Mouse (Mus musculus): ENCODE measurements around the gene Babam2. TPM values are rescaled to one million over a fixed set of nuclear protein-coding genes. Genes with fewer than 3 reads are reported as not detected.
"Not testable (repeated sequence)": the region's sequence is repeated elsewhere in the genome, so short reads cannot be mapped to it uniquely, and the experiment has no call there.

Babam2 gene
- polyA plus RNA-seq, 1 experiment from 2014 or later, result 46.2 TPM

- H3K27ac ChIP-seq (ENCODE audit: low read depth, low read length), result no peak overlapping the region
- ATAC-seq (replicated peaks; ENCODE audit: low FRiP score) (no peak), DNase-seq (ENCODE audit: low spot score) (no peak)
- no peak overlapping the region for H3K4me3 ChIP-seq (ENCODE audit: low read depth, low read length)
- H3K4me1 ChIP-seq (replicated peaks; ENCODE audit: control insufficient read depth, insufficient read depth, low read length), result no peaks in the 10 kb centered on the region
- H3K9me3 ChIP-seq (ENCODE audit: control insufficient read depth, low read length), result no peaks in the 10 kb centered on the region
- no peaks in the 10 kb centered on the region for H3K36me3 ChIP-seq (ENCODE audit: control insufficient read depth, insufficient read depth, low read length)
- H3K27me3 ChIP-seq (replicated peaks; ENCODE audit: control insufficient read depth, insufficient read depth, low read length), result no peaks in the 10 kb centered on the region
- 85% methylated on average over 3 of the region's 3 CpGs for WGBS
- H3K4me2 ChIP-seq, result no peak overlapping the region
- no peak overlapping the region for H3K9ac ChIP-seq (ENCODE audit: low read depth, low read length)
Measured at GRCm38 (mm10) chr5:31787201-31787600, 89.7 kb downstream of the Babam2 start.

- ATAC-seq (replicated peaks; ENCODE audit: low FRiP score) (no peak), DNase-seq (ENCODE audit: low spot score) (no peak)
- no peak overlapping the region for H3K27ac ChIP-seq (ENCODE audit: low read depth, low read length)
- H3K4me2 ChIP-seq, result no peak overlapping the region
- WGBS, result 60% methylated on average over 3 of the region's 3 CpGs
- H3K9ac ChIP-seq (ENCODE audit: low read depth, low read length), result no peak overlapping the region
- no peaks in the 10 kb centered on the region for H3K4me1 ChIP-seq (replicated peaks; ENCODE audit: control insufficient read depth, insufficient read depth, low read length)
- H3K4me3 ChIP-seq (ENCODE audit: low read depth, low read length), result no peak overlapping the region
- no peaks in the 10 kb centered on the region for H3K36me3 ChIP-seq (ENCODE audit: control insufficient read depth, insufficient read depth, low read length)
- no peaks in the 10 kb centered on the region for H3K9me3 ChIP-seq (ENCODE audit: control insufficient read depth, low read length)
- no peaks in the 10 kb centered on the region for H3K27me3 ChIP-seq (replicated peaks; ENCODE audit: control insufficient read depth, insufficient read depth, low read length)
Measured at GRCm38 (mm10) chr5:31787622-31788021, 90.1 kb downstream of the Babam2 start.

GRCm38 (mm10) chr5:31792338-31792737, 94.9 kb downstream of the Babam2 start:
- no peak for ATAC-seq (replicated peaks; ENCODE audit: low FRiP score)
- DNase-seq (ENCODE audit: low spot score), result no peak
- Histone ChIP-seq H3K36me3 (ENCODE audit: control insufficient read depth, insufficient read depth, low read length) (no peaks in the 10 kb centered on the region), H3K9ac (ENCODE audit: low read depth, low read length) (no peak overlapping the region), H3K9me3 (ENCODE audit: control insufficient read depth, low read length) (no peaks in the 10 kb centered on the region), H3K4me2 (no peak overlapping the region), H3K4me3 (ENCODE audit: low read depth, low read length) (no peak overlapping the region), H3K4me1 (replicated peaks; ENCODE audit: control insufficient read depth, insufficient read depth, low read length) (no peaks in the 10 kb centered on the region; the same call in 1 of the 2 replicates), H3K27me3 (replicated peaks; ENCODE audit: control insufficient read depth, insufficient read depth, low read length) (no peaks in the 10 kb centered on the region), H3K27ac (ENCODE audit: low read depth, low read length) (no peak overlapping the region)
- WGBS, result 90% methylated on average over 6 of the region's 6 CpGs

GRCm38 (mm10) chr5:31792863-31793262, 95.4 kb downstream of the Babam2 start:
- H3K9ac ChIP-seq (ENCODE audit: low read depth, low read length), result no peak overlapping the region
- no peaks in the 10 kb centered on the region for H3K36me3 ChIP-seq (ENCODE audit: control insufficient read depth, insufficient read depth, low read length)
- no peak overlapping the region for H3K27ac ChIP-seq (ENCODE audit: low read depth, low read length)
- no peak for DNase-seq (ENCODE audit: low spot score)
- no peaks in the 10 kb centered on the region for H3K27me3 ChIP-seq (replicated peaks; ENCODE audit: control insufficient read depth, insufficient read depth, low read length)
- H3K4me1 ChIP-seq (replicated peaks; ENCODE audit: control insufficient read depth, insufficient read depth, low read length), result no peaks in the 10 kb centered on the region; the same call in 1 of the 2 replicates
- 80% methylated on average over 8 of the region's 8 CpGs for WGBS
- ATAC-seq (replicated peaks; ENCODE audit: low FRiP score), result no peak
- H3K9me3 ChIP-seq (ENCODE audit: control insufficient read depth, low read length), result no peaks in the 10 kb centered on the region
- H3K4me2 ChIP-seq, result no peak overlapping the region
- H3K4me3 ChIP-seq (ENCODE audit: low read depth, low read length), result no peak overlapping the region

GRCm38 (mm10) chr5:31795414-31795813, 97.9 kb downstream of the Babam2 start:
- no peak overlapping the region for H3K4me3 ChIP-seq (ENCODE audit: low read depth, low read length)
- H3K4me1 ChIP-seq (replicated peaks; ENCODE audit: control insufficient read depth, insufficient read depth, low read length), result no peaks in the 10 kb centered on the region; the same call in 1 of the 2 replicates
- WGBS, result 51% methylated on average over 3 of the region's 3 CpGs
- H3K27me3 ChIP-seq (replicated peaks; ENCODE audit: control insufficient read depth, insufficient read depth, low read length), result no peaks in the 10 kb centered on the region
- H3K4me2 ChIP-seq, result no peak overlapping the region
- DNase-seq (ENCODE audit: low spot score), result no peak
- ATAC-seq (replicated peaks; ENCODE audit: low FRiP score), result no peak
- no peak overlapping the region for H3K9ac ChIP-seq (ENCODE audit: low read depth, low read length)
- H3K9me3 ChIP-seq (ENCODE audit: control insufficient read depth, low read length), result no peaks in the 10 kb centered on the region
- H3K36me3 ChIP-seq (ENCODE audit: control insufficient read depth, insufficient read depth, low read length), result no peaks in the 10 kb centered on the region
- H3K27ac ChIP-seq (ENCODE audit: low read depth, low read length), result no peak overlapping the region

GRCm38 (mm10) chr5:31796979-31797378, 99.5 kb downstream of the Babam2 start:
- no peaks in the 10 kb centered on the region for H3K27me3 ChIP-seq (replicated peaks; ENCODE audit: control insufficient read depth, insufficient read depth, low read length)
- H3K36me3 ChIP-seq (ENCODE audit: control insufficient read depth, insufficient read depth, low read length), result no peaks in the 10 kb centered on the region
- H3K4me1 ChIP-seq (replicated peaks; ENCODE audit: control insufficient read depth, insufficient read depth, low read length), result no peaks in the 10 kb centered on the region; the same call in 1 of the 2 replicates
- H3K9ac ChIP-seq (ENCODE audit: low read depth, low read length), result no peak overlapping the region
- no peak overlapping the region for H3K4me3 ChIP-seq (ENCODE audit: low read depth, low read length)
- H3K9me3 ChIP-seq (ENCODE audit: control insufficient read depth, low read length), result no peaks in the 10 kb centered on the region
- no peak for ATAC-seq (replicated peaks; ENCODE audit: low FRiP score)
- no peak overlapping the region for H3K4me2 ChIP-seq
- no peak for DNase-seq (ENCODE audit: low spot score)
- H3K27ac ChIP-seq (ENCODE audit: low read depth, low read length), result no peak overlapping the region

GRCm38 (mm10) chr5:31804211-31804610, 106.7 kb downstream of the Babam2 start:
- not testable (repeated sequence) for H3K36me3 ChIP-seq (ENCODE audit: control insufficient read depth, insufficient read depth, low read length); H3K9ac ChIP-seq (ENCODE audit: low read depth, low read length); H3K27me3 ChIP-seq (replicated peaks; ENCODE audit: control insufficient read depth, insufficient read depth, low read length); H3K4me3 ChIP-seq (ENCODE audit: low read depth, low read length); ATAC-seq (replicated peaks; ENCODE audit: low FRiP score); H3K4me2 ChIP-seq; DNase-seq (ENCODE audit: low spot score); H3K27ac ChIP-seq (ENCODE audit: low read depth, low read length); H3K4me1 ChIP-seq (replicated peaks; ENCODE audit: control insufficient read depth, insufficient read depth, low read length); H3K9me3 ChIP-seq (ENCODE audit: control insufficient read depth, low read length)
- WGBS, result 91% methylated on average over 8 of the region's 8 CpGs

GRCm38 (mm10) chr5:31804751-31805150, 107.3 kb downstream of the Babam2 start:
- WGBS, result 57% methylated on average over 8 of the region's 8 CpGs
- H3K4me2 ChIP-seq, result no peak overlapping the region
- H3K4me3 ChIP-seq (ENCODE audit: low read depth, low read length), result no peak overlapping the region
- no peaks in the 10 kb centered on the region for H3K9me3 ChIP-seq (ENCODE audit: control insufficient read depth, low read length)
- no peaks in the 10 kb centered on the region for H3K27me3 ChIP-seq (replicated peaks; ENCODE audit: control insufficient read depth, insufficient read depth, low read length)
- no peak overlapping the region for H3K9ac ChIP-seq (ENCODE audit: low read depth, low read length)
- no peak overlapping the region for H3K27ac ChIP-seq (ENCODE audit: low read depth, low read length)
- no peak for DNase-seq (ENCODE audit: low spot score)
- H3K36me3 ChIP-seq (ENCODE audit: control insufficient read depth, insufficient read depth, low read length), result no peaks in the 10 kb centered on the region
- ATAC-seq (replicated peaks; ENCODE audit: low FRiP score), result 0 out of 2 replicates have a peak, but pooled peaks have one; percentile 60
- H3K4me1 ChIP-seq (replicated peaks; ENCODE audit: control insufficient read depth, insufficient read depth, low read length), result no peaks in the 10 kb centered on the region

- ATAC-seq (replicated peaks; ENCODE audit: low FRiP score) (no peak), DNase-seq (ENCODE audit: low spot score) (no peak)
- H3K9me3 ChIP-seq (ENCODE audit: control insufficient read depth, low read length), result no peaks in the 10 kb centered on the region
- H3K27ac ChIP-seq (ENCODE audit: low read depth, low read length), result no peak overlapping the region
- no peaks in the 10 kb centered on the region for H3K27me3 ChIP-seq (replicated peaks; ENCODE audit: control insufficient read depth, insufficient read depth, low read length)
- H3K9ac ChIP-seq (ENCODE audit: low read depth, low read length), result no peak overlapping the region
- H3K4me3 ChIP-seq (ENCODE audit: low read depth, low read length), result no peak overlapping the region
- no peaks in the 10 kb centered on the region for H3K36me3 ChIP-seq (ENCODE audit: control insufficient read depth, insufficient read depth, low read length)
- H3K4me1 ChIP-seq (replicated peaks; ENCODE audit: control insufficient read depth, insufficient read depth, low read length), result peaks cover 8% of the 10 kb centered on the region
- WGBS, result 90% methylated on average over 6 of the region's 6 CpGs
- H3K4me2 ChIP-seq, result no peak overlapping the region
Measured at GRCm38 (mm10) chr5:31807312-31807711, 109.8 kb downstream of the Babam2 start.

Data from liver, embryonic 11.5 days (tissue).